Mouse (Mus musculus): ENCODE measurements at regions not wholly inside any gene's neighbourhood (a gene's known extent, or its start where the extent isn't known, plus 50 kb on each side); places are given as distances from the start of the nearest gene placed in this dataset.

GRCm38 (mm10) chr6:143479701-143480388 lies 312.8 kb downstream of the Etnk1 start:
- H3K4me2 ChIP-seq (ENCODE audit: low read depth): peak overlapping the region; percentile 37
- H3K4me3 ChIP-seq: no peak overlapping the region
- H3ac ChIP-seq (ENCODE audit: control insufficient read depth, insufficient read length): no peak overlapping the region
- H3K27me3 ChIP-seq (ENCODE audit: control insufficient read depth, insufficient read depth, insufficient read length): no peaks in the 10 kb centered on the region
- no peak for TF ChIP-seq POLR2AphosphoS2 (IDR thresholded peaks at IDR 0.05; ENCODE audit: insufficient read length, low read depth)
- peak; percentile 83 to 90 (median 90) for TF ChIP-seq MYOD1 (IDR thresholded peaks at IDR 0.05; ENCODE audit: control insufficient read depth in 1 of 3, insufficient read length in 2 of 3, low read depth in 2 of 3)
- peak; percentile 54 for TF ChIP-seq TCF12 (IDR thresholded peaks at IDR 0.05; ENCODE audit: insufficient read depth, poor library complexity, severe bottlenecking)
- peak; percentile 10 for TF ChIP-seq TCF3 (IDR thresholded peaks at IDR 0.05; ENCODE audit: insufficient read length, low read depth)
- no peak for TF ChIP-seq USF1 (IDR thresholded peaks at IDR 0.05; ENCODE audit: low read depth)
- H3K36me3 ChIP-seq (ENCODE audit: control insufficient read depth, insufficient read depth): no peaks in the 10 kb centered on the region
- H3K79me2 ChIP-seq (ENCODE audit: control insufficient read depth, insufficient read depth): no peaks in the 10 kb centered on the region

GRCm38 (mm10) chr6:143482272-143482671 lies 315.3 kb downstream of the Etnk1 start:
- TF ChIP-seq REST (IDR thresholded peaks at IDR 0.05; ENCODE audit: insufficient read depth, insufficient read length) (no peak), MYOG (IDR thresholded peaks at IDR 0.05; ENCODE audit: control insufficient read depth in 1 of 3, insufficient read depth in 1 of 3, insufficient read length in 2 of 3, low read depth in 2 of 3) (no peak), MYOD1 (IDR thresholded peaks at IDR 0.05; ENCODE audit: control insufficient read depth in 1 of 3, insufficient read length in 2 of 3, low read depth in 2 of 3) (no peak), E2F4 (IDR thresholded peaks at IDR 0.05; ENCODE audit: insufficient read depth) (no peak), CEBPB (IDR thresholded peaks at IDR 0.05; ENCODE audit: insufficient read depth, poor library complexity, severe bottlenecking) (no peak), TCF3 (IDR thresholded peaks at IDR 0.05; ENCODE audit: insufficient read length, low read depth) (no peak), SRF (IDR thresholded peaks at IDR 0.05; ENCODE audit: control insufficient read depth, insufficient read length, low read depth) (no peak), MAX (IDR thresholded peaks at IDR 0.05; ENCODE audit: low read depth) (no peak), POLR2AphosphoS2 (IDR thresholded peaks at IDR 0.05; ENCODE audit: insufficient read length, low read depth) (no peak), USF1 (IDR thresholded peaks at IDR 0.05; ENCODE audit: low read depth) (no peak)
- Histone ChIP-seq H3K4me3 (no peak overlapping the region), H3K4me2 (ENCODE audit: low read depth) (no peak overlapping the region), H3K36me3 (ENCODE audit: control insufficient read depth, insufficient read depth) (no peaks in the 10 kb centered on the region), H3K27me3 (ENCODE audit: control insufficient read depth, insufficient read depth, insufficient read length) (no peaks in the 10 kb centered on the region), H3K79me2 (ENCODE audit: control insufficient read depth, insufficient read depth) (no peaks in the 10 kb centered on the region), H3ac (ENCODE audit: control insufficient read depth, insufficient read length) (no peak overlapping the region)

GRCm38 (mm10) chr6:143482868-143483267 lies 315.8 kb downstream of the Etnk1 start:
- no peak overlapping the region for H3K4me2 ChIP-seq (ENCODE audit: low read depth)

GRCm38 (mm10) chr6:143484941-143485340 lies 317.9 kb downstream of the Etnk1 start:
- Histone ChIP-seq H3K27me3 (ENCODE audit: control insufficient read depth, insufficient read depth, insufficient read length) (no peaks in the 10 kb centered on the region), H3K4me2 (ENCODE audit: low read depth) (no peak overlapping the region), H3K4me3 (no peak overlapping the region), H3K79me2 (ENCODE audit: control insufficient read depth, insufficient read depth) (no peaks in the 10 kb centered on the region), H3K36me3 (ENCODE audit: control insufficient read depth, insufficient read depth) (no peaks in the 10 kb centered on the region), H3ac (ENCODE audit: control insufficient read depth, insufficient read length) (no peak overlapping the region)
- TF ChIP-seq USF1 (IDR thresholded peaks at IDR 0.05; ENCODE audit: low read depth) (no peak), POLR2AphosphoS2 (IDR thresholded peaks at IDR 0.05; ENCODE audit: insufficient read length, low read depth) (no peak), E2F4 (IDR thresholded peaks at IDR 0.05; ENCODE audit: insufficient read depth) (no peak), MAX (IDR thresholded peaks at IDR 0.05; ENCODE audit: low read depth) (no peak), MYOD1 (IDR thresholded peaks at IDR 0.05; ENCODE audit: control insufficient read depth in 1 of 3, insufficient read length in 2 of 3, low read depth in 2 of 3) (no peak), CEBPB (IDR thresholded peaks at IDR 0.05; ENCODE audit: insufficient read depth, poor library complexity, severe bottlenecking) (no peak), TCF12 (IDR thresholded peaks at IDR 0.05; ENCODE audit: insufficient read depth, poor library complexity, severe bottlenecking) (no peak), REST (IDR thresholded peaks at IDR 0.05; ENCODE audit: insufficient read depth, insufficient read length) (no peak), SRF (IDR thresholded peaks at IDR 0.05; ENCODE audit: control insufficient read depth, insufficient read length, low read depth) (no peak), MYOG (IDR thresholded peaks at IDR 0.05; ENCODE audit: control insufficient read depth in 1 of 3, insufficient read depth in 1 of 3, insufficient read length in 2 of 3, low read depth in 2 of 3) (no peak), TCF3 (IDR thresholded peaks at IDR 0.05; ENCODE audit: insufficient read length, low read depth) (no peak), POLR2A (IDR thresholded peaks at IDR 0.05; ENCODE audit: insufficient read length, low read depth) (no peak)

More at GRCm38 (mm10) chr6:143482868-143483267, 315.8 kb downstream of the Etnk1 start:
- Histone ChIP-seq H3K27me3 (ENCODE audit: control insufficient read depth, insufficient read depth, insufficient read length) (no peaks in the 10 kb centered on the region), H3ac (ENCODE audit: control insufficient read depth, insufficient read length) (no peak overlapping the region), H3K4me3 (no peak overlapping the region), H3K36me3 (ENCODE audit: control insufficient read depth, insufficient read depth) (no peaks in the 10 kb centered on the region), H3K79me2 (ENCODE audit: control insufficient read depth, insufficient read depth) (no peaks in the 10 kb centered on the region)
- no peak for TF ChIP-seq POLR2A (IDR thresholded peaks at IDR 0.05; ENCODE audit: insufficient read length, low read depth)
- no peak for TF ChIP-seq USF1 (IDR thresholded peaks at IDR 0.05; ENCODE audit: low read depth)
- no peak for TF ChIP-seq E2F4 (IDR thresholded peaks at IDR 0.05; ENCODE audit: insufficient read depth)
- no peak for TF ChIP-seq MYOD1 (IDR thresholded peaks at IDR 0.05; ENCODE audit: control insufficient read depth in 1 of 3, insufficient read length in 2 of 3, low read depth in 2 of 3)
- no peak for TF ChIP-seq MYOG (IDR thresholded peaks at IDR 0.05; ENCODE audit: control insufficient read depth in 1 of 3, insufficient read depth in 1 of 3, insufficient read length in 2 of 3, low read depth in 2 of 3)
- TF ChIP-seq REST (IDR thresholded peaks at IDR 0.05; ENCODE audit: insufficient read depth, insufficient read length): no peak
- TF ChIP-seq TCF12 (IDR thresholded peaks at IDR 0.05; ENCODE audit: insufficient read depth, poor library complexity, severe bottlenecking): no peak
- TF ChIP-seq CEBPB (IDR thresholded peaks at IDR 0.05; ENCODE audit: insufficient read depth, poor library complexity, severe bottlenecking): no peak

- H3K4me2 ChIP-seq (ENCODE audit: low read depth): no peak overlapping the region
- H3K36me3 ChIP-seq (ENCODE audit: control insufficient read depth, insufficient read depth): no peaks in the 10 kb centered on the region
- H3K27me3 ChIP-seq (ENCODE audit: control insufficient read depth, insufficient read depth, insufficient read length): no peaks in the 10 kb centered on the region
- TF ChIP-seq MAX (IDR thresholded peaks at IDR 0.05; ENCODE audit: low read depth) (no peak), TCF3 (IDR thresholded peaks at IDR 0.05; ENCODE audit: insufficient read length, low read depth) (no peak), CEBPB (IDR thresholded peaks at IDR 0.05; ENCODE audit: insufficient read depth, poor library complexity, severe bottlenecking) (no peak), MYOD1 (IDR thresholded peaks at IDR 0.05; ENCODE audit: control insufficient read depth in 1 of 3, insufficient read length in 2 of 3, low read depth in 2 of 3) (no peak), SRF (IDR thresholded peaks at IDR 0.05; ENCODE audit: control insufficient read depth, insufficient read length, low read depth) (no peak), MYOG (IDR thresholded peaks at IDR 0.05; ENCODE audit: control insufficient read depth in 1 of 3, insufficient read depth in 1 of 3, insufficient read length in 2 of 3, low read depth in 2 of 3) (no peak), POLR2AphosphoS2 (IDR thresholded peaks at IDR 0.05; ENCODE audit: insufficient read length, low read depth) (no peak), REST (IDR thresholded peaks at IDR 0.05; ENCODE audit: insufficient read depth, insufficient read length) (no peak), E2F4 (IDR thresholded peaks at IDR 0.05; ENCODE audit: insufficient read depth) (no peak), TCF12 (IDR thresholded peaks at IDR 0.05; ENCODE audit: insufficient read depth, poor library complexity, severe bottlenecking) (no peak), USF1 (IDR thresholded peaks at IDR 0.05; ENCODE audit: low read depth) (no peak), POLR2A (IDR thresholded peaks at IDR 0.05; ENCODE audit: insufficient read length, low read depth) (no peak)
- no peak overlapping the region for H3ac ChIP-seq (ENCODE audit: control insufficient read depth, insufficient read length)
- no peak overlapping the region for H3K4me3 ChIP-seq
- no peaks in the 10 kb centered on the region for H3K79me2 ChIP-seq (ENCODE audit: control insufficient read depth, insufficient read depth)
Measured at GRCm38 (mm10) chr6:143487003-143487402, 320.0 kb downstream of the Etnk1 start.
